Mouse (Mus musculus): ENCODE results near the gene Vipr1. TPM values are rescaled to one million over a fixed set of nuclear protein-coding genes. Genes with fewer than 3 reads are reported as not detected.

Vipr1 gene
- polyA plus RNA-seq, 1 experiment from 2014 or later = 0.17 TPM

GRCm38 (mm10) chr9:121602381-121602780 is 40.1 kb upstream of the Vipr1 start:
- no peak overlapping the region for H3K27ac ChIP-seq (ENCODE audit: low read depth, low read length)
- no peaks in the 10 kb centered on the region for H3K36me3 ChIP-seq (ENCODE audit: control insufficient read depth, insufficient read depth, low read length)
- H3K9me3 ChIP-seq (replicated peaks; ENCODE audit: control insufficient read depth, low read length) = no peaks in the 10 kb centered on the region
- H3K4me2 ChIP-seq = no peak overlapping the region
- no peak overlapping the region for H3K4me3 ChIP-seq (ENCODE audit: low read depth, low read length)
- 74% methylated on average over 2 of the region's 2 CpGs for WGBS (ENCODE audit: insufficient replicate concordance)
- no peak for ATAC-seq (replicated peaks; ENCODE audit: insufficient number of reproducible peaks, low FRiP score, low TSS enrichment)
- H3K4me1 ChIP-seq (ENCODE audit: control insufficient read depth, insufficient read depth, low read length) = peaks cover 5% of the 10 kb centered on the region; the same call in 1 of the 2 replicates
- no peak overlapping the region for H3K9ac ChIP-seq (ENCODE audit: low read depth, low read length)
- H3K27me3 ChIP-seq (ENCODE audit: control insufficient read depth, insufficient read depth, low read length) = no peaks in the 10 kb centered on the region

- 50% methylated on average over 12 of the region's 12 CpGs for WGBS (ENCODE audit: insufficient replicate concordance)
- H3K9me3 ChIP-seq (replicated peaks; ENCODE audit: control insufficient read depth, low read length) = no peaks in the 10 kb centered on the region
- H3K36me3 ChIP-seq (ENCODE audit: control insufficient read depth, insufficient read depth, low read length) = no peaks in the 10 kb centered on the region
- 0 out of 2 replicates have a peak, but pooled peaks cover 2% of the 10 kb centered on the region for H3K27me3 ChIP-seq (ENCODE audit: control insufficient read depth, insufficient read depth, low read length)
- ATAC-seq (replicated peaks; ENCODE audit: insufficient number of reproducible peaks, low FRiP score, low TSS enrichment) = 0 out of 2 replicates have a peak, but pooled peaks have one; percentile 40
- no peak overlapping the region for H3K4me3 ChIP-seq (ENCODE audit: low read depth, low read length)
- peaks cover 4% of the 10 kb centered on the region; the same call in 1 of the 2 replicates for H3K4me1 ChIP-seq (ENCODE audit: control insufficient read depth, insufficient read depth, low read length)
- no peak overlapping the region for H3K9ac ChIP-seq (ENCODE audit: low read depth, low read length)
- no peak overlapping the region for H3K4me2 ChIP-seq
- no peak overlapping the region for H3K27ac ChIP-seq (ENCODE audit: low read depth, low read length)
Observed at GRCm38 (mm10) chr9:121605414-121606278, 36.9 kb upstream of the Vipr1 start.

GRCm38 (mm10) chr9:121606498-121607096 is 35.9 kb upstream of the Vipr1 start:
- H3K27me3 ChIP-seq (ENCODE audit: control insufficient read depth, insufficient read depth, low read length) = peaks cover 2% of the 10 kb centered on the region; the same call in 1 of the 2 replicates
- H3K9ac ChIP-seq (ENCODE audit: low read depth, low read length) = no peak overlapping the region
- H3K4me2 ChIP-seq = no peak overlapping the region
- 0 out of 2 replicates have a peak, but pooled peaks cover 2% of the 10 kb centered on the region for H3K9me3 ChIP-seq (replicated peaks; ENCODE audit: control insufficient read depth, low read length)
- no peak overlapping the region for H3K27ac ChIP-seq (ENCODE audit: low read depth, low read length)
- H3K36me3 ChIP-seq (ENCODE audit: control insufficient read depth, insufficient read depth, low read length) = no peaks in the 10 kb centered on the region
- H3K4me3 ChIP-seq (ENCODE audit: low read depth, low read length) = no peak overlapping the region
- H3K4me1 ChIP-seq (ENCODE audit: control insufficient read depth, insufficient read depth, low read length) = no peaks in the 10 kb centered on the region
- no peak; the same call in 1 of the 2 replicates for ATAC-seq (replicated peaks; ENCODE audit: insufficient number of reproducible peaks, low FRiP score, low TSS enrichment)
- 56% methylated on average over 1 of the region's 1 CpGs for WGBS (ENCODE audit: insufficient replicate concordance)

GRCm38 (mm10) chr9:121609381-121609780 is 33.1 kb upstream of the Vipr1 start:
- H3K9me3 ChIP-seq (replicated peaks; ENCODE audit: control insufficient read depth, low read length) = 0 out of 2 replicates have a peak, but pooled peaks cover 2% of the 10 kb centered on the region
- no peak overlapping the region for H3K9ac ChIP-seq (ENCODE audit: low read depth, low read length)
- WGBS (ENCODE audit: insufficient replicate concordance) = 59% methylated on average over 6 of the region's 6 CpGs
- no peaks in the 10 kb centered on the region for H3K36me3 ChIP-seq (ENCODE audit: control insufficient read depth, insufficient read depth, low read length)
- no peak overlapping the region for H3K4me3 ChIP-seq (ENCODE audit: low read depth, low read length)
- H3K27ac ChIP-seq (ENCODE audit: low read depth, low read length) = no peak overlapping the region
- H3K4me1 ChIP-seq (ENCODE audit: control insufficient read depth, insufficient read depth, low read length) = peaks cover 4% of the 10 kb centered on the region
- H3K4me2 ChIP-seq = no peak overlapping the region
- ATAC-seq (replicated peaks; ENCODE audit: insufficient number of reproducible peaks, low FRiP score, low TSS enrichment) = no peak
- peaks cover 2% of the 10 kb centered on the region; the same call in 1 of the 2 replicates for H3K27me3 ChIP-seq (ENCODE audit: control insufficient read depth, insufficient read depth, low read length)

GRCm38 (mm10) chr9:121613192-121613591 is 29.3 kb upstream of the Vipr1 start:
- Histone ChIP-seq H3K9me3 (replicated peaks; ENCODE audit: control insufficient read depth, low read length) (0 out of 2 replicates have a peak, but pooled peaks cover 2% of the 10 kb centered on the region), H3K27ac (ENCODE audit: low read depth, low read length) (no peak overlapping the region), H3K4me3 (ENCODE audit: low read depth, low read length) (no peak overlapping the region), H3K4me2 (no peak overlapping the region), H3K27me3 (ENCODE audit: control insufficient read depth, insufficient read depth, low read length) (peaks cover 2% of the 10 kb centered on the region; the same call in 1 of the 2 replicates), H3K36me3 (ENCODE audit: control insufficient read depth, insufficient read depth, low read length) (no peaks in the 10 kb centered on the region), H3K4me1 (ENCODE audit: control insufficient read depth, insufficient read depth, low read length) (peaks cover 4% of the 10 kb centered on the region), H3K9ac (ENCODE audit: low read depth, low read length) (no peak overlapping the region)
- 12% methylated on average over 5 of the region's 5 CpGs for WGBS (ENCODE audit: insufficient replicate concordance)
- ATAC-seq (replicated peaks; ENCODE audit: insufficient number of reproducible peaks, low FRiP score, low TSS enrichment) = no peak

- Histone ChIP-seq H3K4me1 (ENCODE audit: control insufficient read depth, insufficient read depth, low read length) (peaks cover 4% of the 10 kb centered on the region), H3K9me3 (replicated peaks; ENCODE audit: control insufficient read depth, low read length) (0 out of 2 replicates have a peak, but pooled peaks cover 2% of the 10 kb centered on the region), H3K4me2 (no peak overlapping the region), H3K9ac (ENCODE audit: low read depth, low read length) (no peak overlapping the region), H3K36me3 (ENCODE audit: control insufficient read depth, insufficient read depth, low read length) (no peaks in the 10 kb centered on the region), H3K4me3 (ENCODE audit: low read depth, low read length) (no peak overlapping the region), H3K27me3 (ENCODE audit: control insufficient read depth, insufficient read depth, low read length) (peaks cover 8% of the 10 kb centered on the region; the same call in 1 of the 2 replicates), H3K27ac (ENCODE audit: low read depth, low read length) (no peak overlapping the region)
- ATAC-seq (replicated peaks; ENCODE audit: insufficient number of reproducible peaks, low FRiP score, low TSS enrichment) = no peak
Observed at GRCm38 (mm10) chr9:121614241-121614757, 28.2 kb upstream of the Vipr1 start.

- no peak overlapping the region for H3K4me3 ChIP-seq (ENCODE audit: low read depth, low read length)
- no peak for ATAC-seq (replicated peaks; ENCODE audit: insufficient number of reproducible peaks, low FRiP score, low TSS enrichment)
- WGBS (ENCODE audit: insufficient replicate concordance) = 60% methylated on average over 3 of the region's 3 CpGs
Observed at GRCm38 (mm10) chr9:121616471-121616870, 26.0 kb upstream of the Vipr1 start.

GRCm38 (mm10) chr9:121619441-121619840 is 23.1 kb upstream of the Vipr1 start:
- Histone ChIP-seq H3K9ac (ENCODE audit: low read depth, low read length) (no peak overlapping the region), H3K4me1 (ENCODE audit: control insufficient read depth, insufficient read depth, low read length) (peaks cover 4% of the 10 kb centered on the region; the same call in 1 of the 2 replicates), H3K4me3 (ENCODE audit: low read depth, low read length) (no peak overlapping the region), H3K4me2 (no peak overlapping the region), H3K27ac (ENCODE audit: low read depth, low read length) (no peak overlapping the region), H3K36me3 (ENCODE audit: control insufficient read depth, insufficient read depth, low read length) (no peaks in the 10 kb centered on the region), H3K27me3 (ENCODE audit: control insufficient read depth, insufficient read depth, low read length) (peaks cover 6% of the 10 kb centered on the region; the same call in 1 of the 2 replicates), H3K9me3 (replicated peaks; ENCODE audit: control insufficient read depth, low read length) (no peaks in the 10 kb centered on the region)
- WGBS (ENCODE audit: insufficient replicate concordance) = 51% methylated on average over 7 of the region's 7 CpGs
- no peak for ATAC-seq (replicated peaks; ENCODE audit: insufficient number of reproducible peaks, low FRiP score, low TSS enrichment)

More at GRCm38 (mm10) chr9:121616471-121616870, 26.0 kb upstream of the Vipr1 start:
- Histone ChIP-seq H3K9me3 (replicated peaks; ENCODE audit: control insufficient read depth, low read length) (no peaks in the 10 kb centered on the region), H3K4me2 (no peak overlapping the region), H3K36me3 (ENCODE audit: control insufficient read depth, insufficient read depth, low read length) (no peaks in the 10 kb centered on the region), H3K27ac (ENCODE audit: low read depth, low read length) (no peak overlapping the region), H3K4me1 (ENCODE audit: control insufficient read depth, insufficient read depth, low read length) (peaks cover 4% of the 10 kb centered on the region), H3K27me3 (ENCODE audit: control insufficient read depth, insufficient read depth, low read length) (peaks cover 6% of the 10 kb centered on the region; the same call in 1 of the 2 replicates), H3K9ac (ENCODE audit: low read depth, low read length) (no peak overlapping the region)

Measured in heart, embryonic 11.5 days (tissue).